ENCODE assay signal across 8 mouse cellular contexts in genomic region chr14:103842896-103843295, GRCm38 (mm10). TPM values are rescaled to one million over a fixed set of nuclear protein-coding genes. Genes with fewer than 3 reads are reported as not detected.
DNase-seq lines count a peak whose midpoint lies in the region; ATAC-seq and TF ChIP-seq lines count a peak whose summit lies in the region.

No protein-coding gene starts in this region.

- H3K4me3 ChIP-seq in liver, adult 2 months (ENCODE audit: insufficient read depth, low read depth, low read length): peak overlapping the region; percentile 51
- peak overlapping the region; percentile 67 for H3K4me3 ChIP-seq in forebrain, embryonic 10.5 days
- peak overlapping the region; percentile 57 for H3K4me3 ChIP-seq in intestine, embryonic 16.5 days (ENCODE audit: low read length)
- H3K4me3 ChIP-seq in midbrain, embryonic 13.5 days (replicated peaks): peak overlapping the region; percentile 58

- no peaks in the 10 kb centered on the region for H3K9me3 ChIP-seq in forebrain, embryonic 10.5 days
- H3K9me3 ChIP-seq in intestine, embryonic 16.5 days (ENCODE audit: control insufficient read depth, low read length): no peaks in the 10 kb centered on the region
- H3K9me3 ChIP-seq in midbrain, embryonic 13.5 days: no peaks in the 10 kb centered on the region

- TF ChIP-seq CTCF in liver, adult 2 months (IDR thresholded peaks at IDR 0.05; ENCODE audit: low read depth, low read length): no peak

- peak overlapping the region; percentile 44 for H3K27ac ChIP-seq in liver, adult 2 months (replicated peaks; ENCODE audit: insufficient read depth, low read depth, low read length)
- peak overlapping the region; percentile 86 for H3K27ac ChIP-seq in forebrain, embryonic 10.5 days
- H3K27ac ChIP-seq in intestine, embryonic 16.5 days (ENCODE audit: low read length): peak overlapping the region; percentile 82
- peak overlapping the region; percentile 74 for H3K27ac ChIP-seq in midbrain, embryonic 13.5 days

- no peak for TF ChIP-seq POLR2A in liver, adult 2 months (IDR thresholded peaks at IDR 0.05; ENCODE audit: extremely low read depth, insufficient read depth, low read length)

- H3K79me2 ChIP-seq in liver, adult 2 months (ENCODE audit: control insufficient read depth, insufficient read depth, low read length): no peaks in the 10 kb centered on the region

- no peaks in the 10 kb centered on the region for H3K36me3 ChIP-seq in liver, adult 2 months (ENCODE audit: control insufficient read depth, insufficient read depth, low read length)
- no peaks in the 10 kb centered on the region for H3K36me3 ChIP-seq in forebrain, embryonic 10.5 days (replicated peaks)
- no peaks in the 10 kb centered on the region for H3K36me3 ChIP-seq in intestine, embryonic 16.5 days (ENCODE audit: control insufficient read depth, insufficient read depth, low read length)
- H3K36me3 ChIP-seq in midbrain, embryonic 13.5 days: no peaks in the 10 kb centered on the region

- H3K4me2 ChIP-seq in intestine, embryonic 16.5 days (ENCODE audit: low read depth, low read length): peak overlapping the region; percentile 80
- H3K4me2 ChIP-seq in midbrain, embryonic 13.5 days (replicated peaks): peak overlapping the region; percentile 96

- H3K9ac ChIP-seq in liver, adult 2 months (ENCODE audit: low read depth, low read length): peak overlapping the region; percentile 57; the same call in 1 of the 2 replicates
- peak overlapping the region; percentile 72 for H3K9ac ChIP-seq in intestine, embryonic 16.5 days (ENCODE audit: low read depth, low read length)
- peak overlapping the region; percentile 68 for H3K9ac ChIP-seq in midbrain, embryonic 13.5 days (replicated peaks)

- no peak for DNase-seq in liver, adult 2 months (ENCODE audit: extremely low read depth, low read depth, low spot score)
- no peak for DNase-seq in liver
- no peak for DNase-seq in forebrain, embryonic 10.5 days (ENCODE audit: extremely low spot score, low spot score)
- DNase-seq in layer of hippocampus, adult 8-10 months (ENCODE audit: low spot score in 2 of 2): no peak
- DNase-seq in thymus, adult 18-20 months: no peak
- no peak for DNase-seq in cerebellum, adult 11 months

- WGBS in liver, adult 2 months: 10% methylated on average over 16 of the region's 16 CpGs
- 9% methylated on average over 16 of the region's 16 CpGs for WGBS in forebrain, embryonic 10.5 days
- whole genome bisulfite sequencing in intestine, embryonic 16.5 days: 9% methylated on average over 16 of the region's 16 CpGs
- WGBS in midbrain, embryonic 13.5 days: 7% methylated on average over 16 of the region's 16 CpGs

- H3K4me1 ChIP-seq in liver, adult 2 months (ENCODE audit: control insufficient read depth, insufficient read depth, low read length): no peaks in the 10 kb centered on the region
- H3K4me1 ChIP-seq in forebrain, embryonic 10.5 days: peaks cover 32% of the 10 kb centered on the region
- peaks cover 6% of the 10 kb centered on the region; the same call in 1 of the 2 replicates for H3K4me1 ChIP-seq in intestine, embryonic 16.5 days (ENCODE audit: control insufficient read depth, insufficient read depth, low read length)
- H3K4me1 ChIP-seq in midbrain, embryonic 13.5 days (replicated peaks): peaks cover 26% of the 10 kb centered on the region

- H3K27me3 ChIP-seq in liver, adult 2 months (ENCODE audit: control insufficient read depth, insufficient read depth, low read length): no peaks in the 10 kb centered on the region
- peaks cover 37% of the 10 kb centered on the region for H3K27me3 ChIP-seq in forebrain, embryonic 10.5 days (ENCODE audit: poor library complexity, severe bottlenecking)
- peaks cover 6% of the 10 kb centered on the region; the same call in 1 of the 2 replicates for H3K27me3 ChIP-seq in intestine, embryonic 16.5 days (replicated peaks; ENCODE audit: control insufficient read depth, insufficient read depth, low read length)
- H3K27me3 ChIP-seq in midbrain, embryonic 13.5 days: no peaks in the 10 kb centered on the region

- ATAC-seq in intestine, embryonic 16.5 days: no peak
- ATAC-seq in midbrain, embryonic 13.5 days: 0 out of 2 replicates have a peak, but pooled peaks have one; percentile 9

RNA-seq across cellular contexts. Expression of gene Ednrb, which starts 1.3 kb away (rescaled TPM):
- 9.5 and 12.0 TPM in 2 replicates for total RNA-seq in liver, adult 2 months (2014; rRNA removed)
- polyA plus RNA-seq in liver, adult 2 months (2012; rRNA removed): 2.8 and 3.0 TPM in 2 replicates
- polyA plus RNA-seq in forebrain, embryonic 10.5 days (2016; fragmentation: Nextera tagmentation; extraction: Ambion mirVana): 21.2 and 22.4 TPM in 2 replicates
- 125 and 133 TPM in 2 replicates for polyA plus RNA-seq in intestine, embryonic 16.5 days (2015; fragmentation: Nextera tagmentation; extraction: Ambion mirVana)
- 86.9 and 105 TPM in 2 replicates for polyA plus RNA-seq in midbrain, embryonic 13.5 days (2015; fragmentation: Nextera tagmentation; extraction: Ambion mirVana)
- total RNA-seq in layer of hippocampus, adult 8-10 months (2022): 10 to 100 TPM; 36.2 to 45.3 (median 40.6) TPM
